Mouse (Mus musculus): Measurements from ENCODE around the gene Gfpt1. TPM values are rescaled to one million over a fixed set of nuclear protein-coding genes. Genes with fewer than 3 reads are reported as not detected.
"Not testable (repeated sequence)": the region's sequence is repeated elsewhere in the genome, so short reads cannot be mapped to it uniquely, and the experiment has no call there.

The Gfpt1 gene
- polyA plus RNA-seq, 1 experiment from 2014 or later, result 24.7 TPM

GRCm38 (mm10) chr6:87037826-87038620 is 4.6 kb upstream of the Gfpt1 start:
- H3K27me3 ChIP-seq (replicated peaks; ENCODE audit: control insufficient read depth, insufficient read depth, low read length), result no peaks in the 10 kb centered on the region
- no peaks in the 10 kb centered on the region for H3K36me3 ChIP-seq (ENCODE audit: control insufficient read depth, insufficient read depth, low read length)
- no peak overlapping the region for H3K4me2 ChIP-seq (ENCODE audit: low read depth, low read length)
- no peak overlapping the region for H3K4me3 ChIP-seq (ENCODE audit: low read length)
- WGBS, result 86% methylated on average over 10 of the region's 10 CpGs
- H3K9ac ChIP-seq (ENCODE audit: low read depth, low read length), result no peak overlapping the region
- H3K4me1 ChIP-seq (ENCODE audit: control insufficient read depth, insufficient read depth, low read length), result no peaks in the 10 kb centered on the region
- no peak for ATAC-seq
- H3K9me3 ChIP-seq (ENCODE audit: control insufficient read depth, low read length), result no peaks in the 10 kb centered on the region
- H3K27ac ChIP-seq (ENCODE audit: low read length), result no peak overlapping the region

DNA sequence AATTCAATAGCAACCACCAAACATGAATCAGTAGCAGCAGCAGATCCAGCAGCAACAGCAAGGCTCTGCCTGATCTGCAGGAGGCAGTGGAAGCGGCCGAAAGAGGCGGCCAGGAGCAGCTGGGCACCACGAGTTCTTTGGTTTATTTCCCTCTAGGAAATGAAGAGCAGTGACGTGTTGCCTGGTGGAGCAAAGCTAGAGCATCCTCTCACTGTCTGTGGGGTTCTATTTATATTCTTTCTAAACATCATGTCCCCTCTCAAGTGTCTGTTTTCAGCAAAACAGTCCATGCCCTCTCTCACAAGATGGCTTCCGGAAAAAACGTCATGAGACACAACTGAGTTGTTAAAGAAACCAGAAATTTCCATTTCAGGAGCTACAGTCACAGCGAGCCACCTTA is 3.5 kb upstream of the Gfpt1 start:
- Histone ChIP-seq H3K4me2 (ENCODE audit: low read depth, low read length) (no peak overlapping the region), H3K27me3 (replicated peaks; ENCODE audit: control insufficient read depth, insufficient read depth, low read length) (no peaks in the 10 kb centered on the region), H3K27ac (ENCODE audit: low read length) (no peak overlapping the region), H3K4me1 (ENCODE audit: control insufficient read depth, insufficient read depth, low read length) (peaks cover 6% of the 10 kb centered on the region), H3K9me3 (ENCODE audit: control insufficient read depth, low read length) (no peaks in the 10 kb centered on the region), H3K4me3 (ENCODE audit: low read length) (no peak overlapping the region), H3K36me3 (ENCODE audit: control insufficient read depth, insufficient read depth, low read length) (no peaks in the 10 kb centered on the region), H3K9ac (ENCODE audit: low read depth, low read length) (no peak overlapping the region)
- no peak for ATAC-seq
- WGBS, result 73% methylated on average over 8 of the region's 8 CpGs

DNA sequence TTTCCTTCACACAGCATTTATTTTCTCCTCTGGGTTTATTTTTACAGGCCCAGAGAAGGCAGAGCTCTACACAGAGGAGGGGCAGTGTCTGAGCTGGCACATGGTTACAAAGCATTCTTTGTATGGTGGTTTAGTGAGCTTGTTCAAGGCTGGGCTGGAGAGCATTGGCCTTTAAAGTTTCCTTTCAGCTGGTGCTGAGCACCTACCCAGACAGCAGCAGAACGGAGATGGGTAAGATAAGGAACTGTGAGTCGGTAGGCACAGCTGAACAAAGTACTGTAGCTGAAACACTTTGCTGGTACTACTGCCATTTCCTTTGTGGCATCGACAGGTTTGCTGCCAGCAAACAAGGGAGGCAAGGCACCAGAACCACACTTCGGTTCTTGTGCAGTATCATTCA is 1.7 kb upstream of the Gfpt1 start:
- H3K27me3 ChIP-seq (replicated peaks; ENCODE audit: control insufficient read depth, insufficient read depth, low read length), result no peaks in the 10 kb centered on the region
- no peaks in the 10 kb centered on the region for H3K9me3 ChIP-seq (ENCODE audit: control insufficient read depth, low read length)
- no peak overlapping the region for H3K4me3 ChIP-seq (ENCODE audit: low read length)
- ATAC-seq, result no peak
- no peak overlapping the region for H3K4me2 ChIP-seq (ENCODE audit: low read depth, low read length)
- H3K4me1 ChIP-seq (ENCODE audit: control insufficient read depth, insufficient read depth, low read length), result peaks cover 15% of the 10 kb centered on the region
- H3K36me3 ChIP-seq (ENCODE audit: control insufficient read depth, insufficient read depth, low read length), result no peaks in the 10 kb centered on the region
- WGBS, result 76% methylated on average over 4 of the region's 4 CpGs
- no peak overlapping the region for H3K9ac ChIP-seq (ENCODE audit: low read depth, low read length)
- H3K27ac ChIP-seq (ENCODE audit: low read length), result peak overlapping the region; percentile 10; the same call in 1 of the 2 replicates

DNA sequence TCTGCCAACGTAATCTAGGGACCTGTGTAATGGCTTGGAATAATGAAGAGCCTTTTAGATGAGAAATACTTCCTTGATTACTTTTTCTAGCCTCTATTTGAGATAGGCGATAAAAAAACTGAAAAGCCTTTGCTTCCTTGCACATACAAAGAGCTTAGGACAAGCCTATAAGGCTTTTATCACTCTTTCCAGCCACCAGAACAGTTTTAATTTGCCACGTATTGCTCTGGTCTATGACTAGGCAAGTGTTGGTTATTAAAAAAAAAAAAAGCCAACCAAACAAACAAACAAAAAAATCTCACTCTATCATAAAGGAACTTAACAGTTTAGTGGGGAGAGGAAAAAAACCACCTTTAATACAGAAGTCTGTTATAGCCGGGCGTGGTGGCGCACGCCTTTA is 1.2 kb upstream of the Gfpt1 start:
- H3K4me1 ChIP-seq (ENCODE audit: control insufficient read depth, insufficient read depth, low read length), result peaks cover 16% of the 10 kb centered on the region
- H3K9ac ChIP-seq (ENCODE audit: low read depth, low read length), result no peak overlapping the region
- H3K4me3 ChIP-seq (ENCODE audit: low read length), result no peak overlapping the region
- no peaks in the 10 kb centered on the region for H3K36me3 ChIP-seq (ENCODE audit: control insufficient read depth, insufficient read depth, low read length)
- WGBS, result 88% methylated on average over 7 of the region's 7 CpGs
- H3K27ac ChIP-seq (ENCODE audit: low read length), result peak overlapping the region; percentile 99
- no peak for ATAC-seq
- no peaks in the 10 kb centered on the region for H3K9me3 ChIP-seq (ENCODE audit: control insufficient read depth, low read length)
- H3K4me2 ChIP-seq (ENCODE audit: low read depth, low read length), result peak overlapping the region; percentile 68; the same call in 1 of the 2 replicates
- H3K27me3 ChIP-seq (replicated peaks; ENCODE audit: control insufficient read depth, insufficient read depth, low read length), result no peaks in the 10 kb centered on the region

DNA sequence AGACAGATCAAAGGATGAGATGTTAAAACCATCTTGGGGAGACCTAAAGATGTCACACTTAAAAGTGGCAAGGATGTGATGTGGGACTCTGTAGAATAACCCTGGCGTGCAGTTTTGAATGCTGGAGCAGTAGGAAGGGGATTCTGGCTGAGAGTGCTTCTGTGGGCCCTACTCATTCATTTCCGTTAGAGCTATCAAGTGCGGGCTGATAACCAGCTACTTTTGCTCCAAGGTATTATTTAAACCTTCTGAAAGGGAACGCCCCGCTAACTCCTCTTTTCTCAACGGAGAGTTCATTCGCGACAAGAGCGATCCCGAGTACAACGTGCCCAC is 676 bp upstream of the Gfpt1 start:
- Histone ChIP-seq H3K27me3 (replicated peaks; ENCODE audit: control insufficient read depth, insufficient read depth, low read length) (no peaks in the 10 kb centered on the region), H3K27ac (ENCODE audit: low read length) (peak overlapping the region; percentile 99), H3K36me3 (ENCODE audit: control insufficient read depth, insufficient read depth, low read length) (no peaks in the 10 kb centered on the region), H3K9me3 (ENCODE audit: control insufficient read depth, low read length) (no peaks in the 10 kb centered on the region), H3K4me2 (ENCODE audit: low read depth, low read length) (peak overlapping the region; percentile 68), H3K4me1 (ENCODE audit: control insufficient read depth, insufficient read depth, low read length) (peaks cover 16% of the 10 kb centered on the region), H3K4me3 (ENCODE audit: low read length) (peak overlapping the region; percentile 97), H3K9ac (ENCODE audit: low read depth, low read length) (peak overlapping the region; percentile 82)
- under 1% methylated on average over 11 of the region's 11 CpGs for WGBS
- ATAC-seq, result no peak

DNA sequence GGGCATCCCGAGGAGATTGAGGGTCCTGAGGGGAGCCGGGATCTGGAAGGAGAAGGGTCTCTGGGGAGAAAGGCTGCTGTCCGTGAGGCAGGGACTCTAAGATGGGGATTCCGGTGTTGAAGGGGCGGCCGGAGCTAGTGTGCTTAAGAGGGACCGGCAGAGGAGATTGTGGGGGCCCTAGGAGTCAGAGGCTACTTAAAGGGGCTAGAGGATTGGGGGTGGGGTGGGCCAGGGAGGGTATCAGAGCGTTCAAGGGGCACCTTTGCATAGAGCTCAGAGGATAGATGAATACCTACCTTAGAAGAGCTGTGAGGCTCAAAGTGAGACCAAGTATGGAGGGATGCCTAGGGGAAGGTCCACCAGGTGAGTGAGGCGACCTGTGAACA is 478 bp downstream of the Gfpt1 start:
- H3K27me3 ChIP-seq (replicated peaks; ENCODE audit: control insufficient read depth, insufficient read depth, low read length), result no peaks in the 10 kb centered on the region
- H3K9ac ChIP-seq (ENCODE audit: low read depth, low read length), result peak overlapping the region; percentile 99
- no peaks in the 10 kb centered on the region for H3K9me3 ChIP-seq (ENCODE audit: control insufficient read depth, low read length)
- H3K4me3 ChIP-seq (ENCODE audit: low read length), result peak overlapping the region; percentile 97
- H3K27ac ChIP-seq (ENCODE audit: low read length), result peak overlapping the region; percentile 99
- H3K4me2 ChIP-seq (ENCODE audit: low read depth, low read length), result peak overlapping the region; percentile 64
- H3K4me1 ChIP-seq (ENCODE audit: control insufficient read depth, insufficient read depth, low read length), result peaks cover 16% of the 10 kb centered on the region
- no peaks in the 10 kb centered on the region for H3K36me3 ChIP-seq (ENCODE audit: control insufficient read depth, insufficient read depth, low read length)
- WGBS, result 2% methylated on average over 9 of the region's 9 CpGs
- ATAC-seq, result peak; percentile 24

DNA sequence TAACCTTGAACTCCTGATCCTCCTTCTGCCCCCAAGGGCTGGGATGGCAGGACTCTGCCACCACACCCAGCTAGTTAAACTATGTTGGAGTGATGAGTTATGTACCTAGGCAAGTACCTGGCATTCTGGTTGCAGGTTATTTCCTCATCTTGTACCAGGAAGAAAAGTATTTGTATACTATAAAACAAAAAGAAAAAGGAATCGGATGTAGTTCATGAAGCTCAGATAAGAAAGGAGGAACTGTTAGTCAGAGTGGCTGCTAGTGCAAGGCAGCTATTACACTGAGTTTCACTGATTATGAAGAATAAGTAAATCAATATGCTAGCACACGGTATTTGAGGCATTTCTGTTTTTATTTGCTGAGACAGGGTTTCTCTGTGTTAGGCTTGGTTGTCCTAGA is 2.2 kb downstream of the Gfpt1 start:
- Histone ChIP-seq H3K27ac (ENCODE audit: low read length) (no peak overlapping the region), H3K36me3 (ENCODE audit: control insufficient read depth, insufficient read depth, low read length) (no peaks in the 10 kb centered on the region), H3K27me3 (replicated peaks; ENCODE audit: control insufficient read depth, insufficient read depth, low read length) (no peaks in the 10 kb centered on the region), H3K4me1 (ENCODE audit: control insufficient read depth, insufficient read depth, low read length) (peaks cover 16% of the 10 kb centered on the region), H3K9ac (ENCODE audit: low read depth, low read length) (no peak overlapping the region), H3K4me2 (ENCODE audit: low read depth, low read length) (peak overlapping the region; percentile 37), H3K9me3 (ENCODE audit: control insufficient read depth, low read length) (no peaks in the 10 kb centered on the region), H3K4me3 (ENCODE audit: low read length) (no peak overlapping the region)
- 58% methylated on average over 2 of the region's 2 CpGs for WGBS
- no peak for ATAC-seq

DNA sequence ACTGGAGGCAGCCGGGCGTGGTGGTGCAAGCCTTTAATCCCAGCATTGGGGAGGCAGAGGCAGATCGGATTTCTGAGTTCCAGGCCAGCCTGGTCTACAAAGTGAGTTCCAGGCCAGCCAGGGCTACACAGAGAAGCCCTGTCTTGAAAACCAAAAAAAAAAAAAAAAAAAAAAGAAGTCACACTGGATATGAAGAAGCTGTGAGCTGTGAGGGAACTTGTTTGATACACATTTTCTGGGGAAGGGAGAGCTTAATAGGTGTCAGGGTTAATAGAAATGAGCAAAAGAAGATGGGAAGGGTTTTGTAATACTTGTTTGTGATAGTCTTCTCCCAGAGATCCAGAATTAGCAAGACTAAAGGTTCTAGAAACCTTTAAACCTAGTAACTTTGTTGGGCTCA is 2.9 kb downstream of the Gfpt1 start:
- Histone ChIP-seq H3K27ac (ENCODE audit: low read length) (no peak overlapping the region), H3K9me3 (ENCODE audit: control insufficient read depth, low read length) (no peaks in the 10 kb centered on the region), H3K27me3 (replicated peaks; ENCODE audit: control insufficient read depth, insufficient read depth, low read length) (no peaks in the 10 kb centered on the region), H3K36me3 (ENCODE audit: control insufficient read depth, insufficient read depth, low read length) (no peaks in the 10 kb centered on the region), H3K4me2 (ENCODE audit: low read depth, low read length) (no peak overlapping the region), H3K4me3 (ENCODE audit: low read length) (no peak overlapping the region), H3K4me1 (ENCODE audit: control insufficient read depth, insufficient read depth, low read length) (peaks cover 16% of the 10 kb centered on the region), H3K9ac (ENCODE audit: low read depth, low read length) (no peak overlapping the region)
- WGBS, result 70% methylated on average over 3 of the region's 3 CpGs
- no peak for ATAC-seq

- not testable (repeated sequence) for H3K9me3 ChIP-seq (ENCODE audit: control insufficient read depth, low read length); H3K4me2 ChIP-seq (ENCODE audit: low read depth, low read length); ATAC-seq; H3K27me3 ChIP-seq (replicated peaks; ENCODE audit: control insufficient read depth, insufficient read depth, low read length); H3K4me3 ChIP-seq (ENCODE audit: low read length); H3K27ac ChIP-seq (ENCODE audit: low read length); H3K36me3 ChIP-seq (ENCODE audit: control insufficient read depth, insufficient read depth, low read length); H3K9ac ChIP-seq (ENCODE audit: low read depth, low read length)
- WGBS, result over 99% methylated on average over 7 of the region's 7 CpGs
- peaks cover 14% of the 10 kb centered on the region for H3K4me1 ChIP-seq (ENCODE audit: control insufficient read depth, insufficient read depth, low read length)
Measured at GRCm38 (mm10) chr6:87048712-87049111, 6.1 kb downstream of the Gfpt1 start.

Measured in intestine, embryonic 16.5 days (tissue).